Mouse (Mus musculus) G1E (cell line): Measurements from ENCODE around the gene Prpf40b. TPM values are rescaled to one million over a fixed set of nuclear protein-coding genes. Genes with fewer than 3 reads are reported as not detected.

ENCODE experiments used
- ATAC-seq: 2 replicates; pipeline ENCODE4 v1.8.0; 2016; ENCODE audit warnings: mild to moderate bottlenecking; ENCODE audit not compliant: insufficient number of reproducible peaks, poor library complexity, low FRiP score, severe bottlenecking; ENCODE audit errors: extremely low read depth
- DNase-seq: peaks from one replicate; pipeline ENCODE4 v3.0.0; 2012; ENCODE audit warnings: low spot score
- H3K27me3 ChIP-seq: 2 replicates; pipeline ENCODE4 v1.6.1; 2012; ENCODE audit warnings: mild to moderate bottlenecking, low read length, inconsistent platforms; ENCODE audit not compliant: insufficient read depth
- H3K36me3 ChIP-seq: replicated peaks from 2 replicates; pipeline ENCODE3; 2012; ENCODE audit warnings: mild to moderate bottlenecking, inconsistent platforms
- H3K4me1 ChIP-seq: 2 replicates; pipeline ENCODE4 v1.6.1; 2012; ENCODE audit warnings: low read depth, low read length, inconsistent platforms, mixed read lengths; ENCODE audit not compliant: insufficient read depth
- H3K4me3 ChIP-seq: 2 replicates; pipeline ENCODE4 v1.5.1; 2012; ENCODE audit warnings: low read depth, mild to moderate bottlenecking, inconsistent platforms, low read length, moderate library complexity, mixed read lengths
- H3K9me3 ChIP-seq: replicated peaks from 2 replicates; pipeline ENCODE4 v1.6.1; 2012; ENCODE audit warnings: inconsistent platforms
- CTCF ChIP-seq: IDR thresholded peaks from 2 replicates; pipeline ENCODE4 v1.5.1; 2012; ENCODE audit warnings: low read depth, low read length, inconsistent platforms, mixed read lengths
- GATA1 ChIP-seq: IDR thresholded peaks from 2 replicates; pipeline ENCODE4 v1.6.1; 2012; ENCODE audit warnings: borderline replicate concordance, low read length, inconsistent platforms, mixed read lengths
- GATA2 ChIP-seq: IDR thresholded peaks from 2 replicates; pipeline ENCODE4 v1.6.1; 2012; ENCODE audit warnings: low read depth, low read length, inconsistent platforms, borderline replicate concordance
- POLR2AphosphoS5 ChIP-seq: IDR thresholded peaks from 2 replicates; pipeline ENCODE4 v1.6.1; 2012; ENCODE audit warnings: low read depth, low read length, inconsistent platforms; ENCODE audit not compliant: insufficient replicate concordance
- TAL1 ChIP-seq: conservative IDR thresholded peaks from 2 replicates; pipeline ENCODE4 v1.6.1; 2012; ENCODE audit warnings: low read depth, low read length, inconsistent platforms, mixed read lengths
- polyA plus RNA-seq: library from polyadenylated mRNA; stranded (reverse); fragments of >175 nt; gene quantifications from 2 replicates; pipeline ENCODE4 v1.2.3, GENCODE M21; 2012
- total RNA-seq, 2 experiments: library from RNA; stranded (forward) in 1 of 2; stranded (reverse) in 1 of 2; fragments of 200-1000 nt in 1 of 2; fragments of >200 nt in 1 of 2; fragmentation: Nextera tagmentation in 1 of 2; gene quantifications; 2 replicates each; pipeline ENCODE4 v1.2.3; 2014 to 2017

Prpf40b gene
- total and polyA plus RNA-seq, 3 experiments, result 10.1 to 47.2 (median 39.1) TPM

DNA sequence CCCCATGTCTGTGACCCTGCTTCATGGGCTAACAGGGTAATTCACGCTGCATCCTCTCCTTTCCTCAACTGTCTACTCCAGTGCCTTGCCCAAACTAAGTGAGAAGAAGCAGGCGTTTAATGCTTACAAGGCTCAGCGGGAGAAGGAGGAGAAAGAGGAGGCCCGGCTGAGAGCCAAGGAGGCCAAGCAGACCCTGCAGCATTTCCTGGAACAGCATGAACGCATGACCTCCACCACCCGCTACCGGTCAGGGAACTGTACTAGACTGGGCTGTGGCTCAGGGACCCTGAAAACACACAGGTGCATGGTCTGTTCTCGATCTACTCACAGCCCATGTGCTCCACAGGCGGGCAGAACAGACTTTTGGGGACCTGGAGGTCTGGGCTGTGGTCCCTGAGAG, 12.6 kb downstream of the Prpf40b start:
- no peak for TF ChIP-seq TAL1
- TF ChIP-seq GATA2, result no peak
- TF ChIP-seq POLR2AphosphoS5, result no peak
- no peak for TF ChIP-seq CTCF
- TF ChIP-seq GATA1, result no peak
- Histone ChIP-seq H3K9me3 (no peaks in the 10 kb centered on the region), H3K4me1 (no peaks in the 10 kb centered on the region), H3K27me3 (no peaks in the 10 kb centered on the region), H3K4me3 (no peak overlapping the region), H3K36me3 (peaks cover 94% of the 10 kb centered on the region)
- no peak for DNase-seq
- no peak for ATAC-seq

GRCm38 (mm10) chr15:99309549-99309948, 14.7 kb downstream of the Prpf40b start:
- no peaks in the 10 kb centered on the region for H3K4me1 ChIP-seq
- DNase-seq, result no peak
- TF ChIP-seq GATA1, result no peak
- TF ChIP-seq TAL1, result no peak
- TF ChIP-seq POLR2AphosphoS5, result no peak
- TF ChIP-seq CTCF, result no peak
- TF ChIP-seq GATA2, result no peak
- H3K9me3 ChIP-seq, result no peaks in the 10 kb centered on the region
- no peaks in the 10 kb centered on the region for H3K27me3 ChIP-seq
- no peak overlapping the region for H3K4me3 ChIP-seq
- H3K36me3 ChIP-seq, result peaks cover 92% of the 10 kb centered on the region
- no peak for ATAC-seq

GRCm38 (mm10) chr15:99310617-99311016, 15.7 kb downstream of the Prpf40b start:
- ATAC-seq (no peak), DNase-seq (no peak)
- no peak for TF ChIP-seq GATA1
- H3K4me1 ChIP-seq, result no peaks in the 10 kb centered on the region
- H3K27me3 ChIP-seq, result no peaks in the 10 kb centered on the region
- peaks cover 92% of the 10 kb centered on the region for H3K36me3 ChIP-seq
- H3K9me3 ChIP-seq, result no peaks in the 10 kb centered on the region
- no peak overlapping the region for H3K4me3 ChIP-seq

DNA sequence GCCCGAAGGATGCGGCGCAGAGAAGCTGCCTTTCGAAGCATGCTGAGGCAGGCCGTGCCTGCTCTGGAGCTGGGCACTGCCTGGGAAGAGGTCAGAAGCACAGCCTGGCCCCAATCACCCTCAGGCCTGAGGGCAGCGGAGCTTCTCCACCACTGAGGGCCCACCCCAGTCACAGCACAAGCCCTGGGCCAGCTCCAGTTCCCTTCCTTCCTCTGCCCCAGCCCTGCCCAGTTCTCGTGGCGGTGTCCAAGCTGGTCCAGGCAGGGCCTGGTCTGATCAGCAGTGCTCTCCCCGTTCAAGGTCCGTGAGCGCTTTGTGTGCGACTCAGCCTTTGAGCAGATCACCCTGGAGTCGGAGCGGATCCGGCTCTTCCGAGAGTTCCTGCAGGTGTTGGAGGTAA, 20.0 kb downstream of the Prpf40b start:
- no peak overlapping the region for H3K4me3 ChIP-seq
- no peak for ATAC-seq
- TF ChIP-seq GATA2 (no peak), CTCF (no peak), GATA1 (no peak), POLR2AphosphoS5 (no peak), TAL1 (no peak)
- H3K9me3 ChIP-seq, result no peaks in the 10 kb centered on the region
- no peak for DNase-seq
- H3K4me1 ChIP-seq, result no peaks in the 10 kb centered on the region
- no peaks in the 10 kb centered on the region for H3K27me3 ChIP-seq
- H3K36me3 ChIP-seq, result peaks cover 80% of the 10 kb centered on the region

- peaks cover 63% of the 10 kb centered on the region for H3K36me3 ChIP-seq
- H3K27me3 ChIP-seq, result peaks cover 3% of the 10 kb centered on the region
- TF ChIP-seq POLR2AphosphoS5 (no peak), CTCF (peak; percentile 44; the same call in 1 of the 2 replicates)
- no peaks in the 10 kb centered on the region for H3K4me1 ChIP-seq
- no peak overlapping the region for H3K4me3 ChIP-seq
- ATAC-seq, result no peak
- DNase-seq, result peak; percentile 34
- no peaks in the 10 kb centered on the region for H3K9me3 ChIP-seq
These were observed 21.7 kb downstream of the Prpf40b start for GRCm38 (mm10) chr15:99316314-99317266.

- peaks cover 6% of the 10 kb centered on the region for H3K27me3 ChIP-seq
- no peak overlapping the region for H3K4me3 ChIP-seq
- TF ChIP-seq POLR2AphosphoS5 (no peak), CTCF (no peak), GATA2 (no peak), GATA1 (no peak), TAL1 (no peak)
- ATAC-seq, result no peak
- H3K9me3 ChIP-seq, result no peaks in the 10 kb centered on the region
- peaks cover 58% of the 10 kb centered on the region for H3K36me3 ChIP-seq
- no peak for DNase-seq
- H3K4me1 ChIP-seq, result no peaks in the 10 kb centered on the region
These were observed 22.4 kb downstream of the Prpf40b start for GRCm38 (mm10) chr15:99317267-99317651.
